Mouse (Mus musculus) skeletal muscle tissue, postnatal 0 days (tissue): Measurements from ENCODE around the gene Lgals3. TPM values are rescaled to one million over a fixed set of nuclear protein-coding genes. Genes with fewer than 3 reads are reported as not detected.

Experiments
- polyA plus RNA-seq: library from polyadenylated mRNA; unstranded; fragments of >200 nt; fragmentation: Nextera tagmentation; extraction: Ambion mirVana; gene quantifications from 2 replicates; pipeline ENCODE4 v1.2.1, GENCODE M21; 2015

Lgals3 gene
- polyA plus RNA-seq, result 13.2 and 44.9 TPM in 2 replicates

GRCm38 (mm10) chr14:47367461-47367860 lies at the start of gene Lgals3:
Gene Lgals3, plus strand, starts transcription at chr14:47367751.

GRCm38 (mm10) chr14:47417775-47418665 lies 50.5 kb downstream of the Lgals3 start, which contains the start of gene Dlgap5:
Gene Dlgap5, minus strand, starts transcription at chr14:47418407.

Other genes starting within 250 kb of the Lgals3 start
- 2.9 and 3.2 TPM in 2 replicates for gene Gch1, start 178.3 kb upstream of the Lgals3 start, polyA plus RNA-seq
- gene Wdhd1, start 90.9 kb upstream of the Lgals3 start, polyA plus RNA-seq, result 4.3 and 4.9 TPM in 2 replicates
- 1.3 TPM in 2 replicates for gene Socs4, start 90.8 kb upstream of the Lgals3 start, polyA plus RNA-seq
- gene Mapk1ip1l, start 69.5 kb upstream of the Lgals3 start, polyA plus RNA-seq, result 23.2 and 23.3 TPM in 2 replicates
- 7.7 and 8.8 TPM in 2 replicates for gene Dlgap5, start 50.7 kb downstream of the Lgals3 start, polyA plus RNA-seq
- 11.4 TPM in 2 replicates for gene Fbxo34, start 82.7 kb downstream of the Lgals3 start, polyA plus RNA-seq
- gene Atg14, start 202.9 kb downstream of the Lgals3 start, polyA plus RNA-seq, result 10.9 and 11.0 TPM in 2 replicates